Mouse (Mus musculus) urinary bladder, postnatal 0 days (tissue): Measurements from ENCODE around the gene Bola2. TPM values are rescaled to one million over a fixed set of nuclear protein-coding genes. Genes with fewer than 3 reads are reported as not detected.

ENCODE experiments used
- polyA plus RNA-seq: library from polyadenylated mRNA; unstranded; fragments of >200 nt; fragmentation: Nextera tagmentation; extraction: Ambion mirVana; gene quantifications from 2 replicates; pipeline ENCODE4 v1.2.1, GENCODE M21; 2015

The Bola2 gene
- 81.7 and 98.8 TPM in 2 replicates for polyA plus RNA-seq

GRCm38 (mm10) chr7:126695210-126695611, at the start of gene Bola2:
Bola2 (plus strand) TSS chr7:126695401.

GRCm38 (mm10) chr7:126649231-126650051, 45.8 kb upstream of the Bola2 start, which contains the start of gene Sgf29:
Sgf29 (plus strand) TSS chr7:126649309.

GRCm38 (mm10) chr7:126676207-126676606, 19.0 kb upstream of the Bola2 start, which contains the start of gene Sult1a1:
Sult1a1 (minus strand) TSS chr7:126676432.

GRCm38 (mm10) chr7:126695631-126696207, 518 bp downstream of the Bola2 start, which contains the start of gene Slx1b:
Slx1b (minus strand) TSS chr7:126695784.

GRCm38 (mm10) chr7:126707442-126708174, 12.4 kb downstream of the Bola2 start, which contains the start of gene Coro1a:
Coro1a (minus strand) TSS chr7:126707787.

Other genes with a start within 250 kb of the Bola2 start
- 0.41 and 0.55 TPM in 2 replicates for gene Atp2a1, start 232.3 kb upstream of the Bola2 start, polyA plus RNA-seq
- 23.0 and 23.6 TPM in 2 replicates for gene Sh2b1, start 220.0 kb upstream of the Bola2 start, polyA plus RNA-seq
- 55.4 and 60.2 TPM in 2 replicates for gene Tufm, start 208.0 kb upstream of the Bola2 start, polyA plus RNA-seq
- gene Atxn2l, start 192.0 kb upstream of the Bola2 start, polyA plus RNA-seq: 23.0 and 25.2 TPM in 2 replicates
- gene Eif3c, start 129.0 kb upstream of the Bola2 start, polyA plus RNA-seq: 152 and 161 TPM in 2 replicates
- 2.1 and 3.6 TPM in 2 replicates for gene Apobr, start 110.5 kb upstream of the Bola2 start, polyA plus RNA-seq
- gene Cln3, start 109.6 kb upstream of the Bola2 start, polyA plus RNA-seq: 17.2 and 19.0 TPM in 2 replicates
- not detected in 2 replicates for gene Il27, start 100.5 kb upstream of the Bola2 start, polyA plus RNA-seq
- 62.7 and 73.5 TPM in 2 replicates for gene Nupr1, start 64.5 kb upstream of the Bola2 start, polyA plus RNA-seq
- 24.1 and 28.7 TPM in 2 replicates for gene Sgf29, start 46.1 kb upstream of the Bola2 start, polyA plus RNA-seq
- 16.8 and 17.8 TPM in 2 replicates for gene Sult1a1, start 19.0 kb upstream of the Bola2 start, polyA plus RNA-seq
- gene Slx1b, start 383 bp downstream of the Bola2 start, polyA plus RNA-seq: 4.7 and 5.1 TPM in 2 replicates
- gene Coro1a, start 12.4 kb downstream of the Bola2 start, polyA plus RNA-seq: 15.1 and 33.5 TPM in 2 replicates
- gene Mapk3, start 64.2 kb downstream of the Bola2 start, polyA plus RNA-seq: 58.5 and 65.2 TPM in 2 replicates
- 7.6 and 8.7 TPM in 2 replicates for gene Gdpd3, start 70.9 kb downstream of the Bola2 start, polyA plus RNA-seq
- gene Ypel3, start 81.6 kb downstream of the Bola2 start, polyA plus RNA-seq: 67.6 and 97.6 TPM in 2 replicates
- gene Tbx6, start 86.1 kb downstream of the Bola2 start, polyA plus RNA-seq: 0.12 and 0.15 TPM in 2 replicates
- gene Ppp4c, start 97.1 kb downstream of the Bola2 start, polyA plus RNA-seq: 111 and 119 TPM in 2 replicates
- 0.17 and 0.30 TPM in 2 replicates for gene Fam57b, start 102.3 kb downstream of the Bola2 start, polyA plus RNA-seq
- not detected in 2 replicates for gene 4930451I11Rik, start 136.2 kb downstream of the Bola2 start, polyA plus RNA-seq
- gene Doc2a, start 152.0 kb downstream of the Bola2 start, polyA plus RNA-seq: 0.08 TPM in 1 of 2 replicates, not detected in the other
- gene Hirip3, start 166.6 kb downstream of the Bola2 start, polyA plus RNA-seq: 9.5 and 10.4 TPM in 2 replicates
- 45.1 and 48.6 TPM in 2 replicates for gene Ino80e, start 167.0 kb downstream of the Bola2 start, polyA plus RNA-seq
- 18.7 and 20.2 TPM in 2 replicates for gene Taok2, start 189.3 kb downstream of the Bola2 start, polyA plus RNA-seq
- gene Tmem219, start 227.5 kb downstream of the Bola2 start, polyA plus RNA-seq: 34.6 and 38.2 TPM in 2 replicates
- gene Kctd13, start 233.5 kb downstream of the Bola2 start, polyA plus RNA-seq: 9.1 and 9.7 TPM in 2 replicates